Mouse (Mus musculus): Measurements from ENCODE around the gene Sbno2.

GRCm38 (mm10) chr10:80025463-80025862, 79.9 kb downstream of the Sbno2 start:
- TF ChIP-seq CTCF (IDR thresholded peaks at IDR 0.05) = no peak
- TF ChIP-seq POLR2A (IDR thresholded peaks at IDR 0.05; ENCODE audit: insufficient read depth, low read depth, low read length) = no peak
- no peak for TF ChIP-seq EP300 (IDR thresholded peaks at IDR 0.05; ENCODE audit: insufficient read depth, low read depth, low read length)
